Mouse (Mus musculus) CH12F3 (cell line): ENCODE results near the gene Det1.

Experiments
- in situ Hi-C: fragments of 300-500 bp; cut with MboI; formaldehyde crosslinking; loops from 2 replicates; pipeline ENCODE4 v1.14.3; 2020; ENCODE audit warnings: low sequenced_read_pairs

Gene Det1

GRCm38 (mm10) chr7:78855044-78855655 is 8.1 kb upstream of the Det1 start:
- in situ Hi-C loops = no loop called here

GRCm38 (mm10) chr7:78854051-78854450 is 7.0 kb upstream of the Det1 start:
- in situ Hi-C loops = no loop called here

DNA sequence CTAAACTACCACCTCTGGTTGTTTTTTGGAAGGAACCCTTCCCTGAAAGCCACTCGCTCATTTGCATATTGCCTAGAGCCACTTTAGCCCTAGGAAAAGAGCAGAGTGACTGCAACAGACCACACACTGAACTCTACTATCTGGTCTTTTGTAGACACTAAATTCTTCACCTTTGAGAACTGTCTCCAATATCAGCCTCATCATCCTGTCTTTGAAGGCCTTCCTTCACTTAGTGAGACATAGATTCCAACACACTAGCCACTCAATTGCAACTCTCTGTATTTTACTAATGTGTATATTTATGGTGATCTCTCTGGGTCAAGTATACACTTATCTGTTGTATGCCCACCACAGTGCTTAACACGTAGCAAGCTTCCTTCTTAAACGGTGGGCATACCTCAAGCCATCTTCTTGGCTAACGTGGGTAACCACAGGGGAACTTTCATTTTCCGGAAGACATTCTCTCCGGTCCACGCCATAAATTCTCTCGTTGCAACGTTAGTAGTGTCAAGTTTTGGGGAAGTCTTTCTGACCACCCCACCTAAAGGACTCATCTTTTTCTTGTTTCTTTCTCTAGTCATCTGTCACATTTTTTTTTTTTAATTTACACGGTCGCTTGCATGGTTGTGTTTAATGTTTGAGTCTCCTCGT is 872 bp downstream of the Det1 start:
- in situ Hi-C loops = no loop called here

DNA sequence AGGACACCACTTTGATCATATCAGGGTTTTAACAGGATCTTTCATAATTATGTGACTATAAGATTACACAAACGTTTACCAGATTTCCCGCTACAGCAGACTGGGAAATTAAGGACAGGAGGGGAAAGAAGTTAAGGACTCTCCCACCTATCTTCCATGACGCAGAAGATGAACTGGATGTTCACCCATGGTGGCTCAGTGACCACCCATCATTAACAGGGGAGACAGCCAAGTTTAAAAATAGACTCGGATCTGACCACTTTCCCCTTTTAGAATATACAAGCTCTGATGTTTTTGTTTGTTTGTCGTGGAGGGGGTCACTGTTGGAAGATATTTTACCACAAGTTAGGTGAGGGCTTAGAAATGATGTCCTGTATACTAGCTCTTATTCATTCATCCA is 5.5 kb downstream of the Det1 start:
- in situ Hi-C loops = no loop called here

DNA sequence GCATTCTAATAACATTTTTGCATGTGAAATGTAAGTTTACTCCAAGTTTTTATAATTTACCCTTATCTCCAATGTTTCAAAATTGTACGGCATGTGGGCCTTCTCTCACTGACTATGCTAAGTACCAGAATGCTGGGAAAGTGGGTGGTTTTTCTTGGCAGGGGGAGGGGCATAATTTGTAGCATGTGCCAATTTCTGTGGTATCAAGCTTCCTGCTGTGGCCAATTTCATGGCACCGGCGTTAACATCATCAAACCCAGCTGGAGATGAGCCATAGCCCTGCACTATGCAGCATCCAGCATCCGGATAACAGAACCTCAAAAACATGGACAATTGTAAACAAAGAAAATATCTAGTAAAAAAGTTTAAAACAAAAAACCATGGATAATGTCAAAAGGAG is 9.8 kb downstream of the Det1 start:
- in situ Hi-C loops = no loop called here

- in situ Hi-C loops = no loop called here
Measured at GRCm38 (mm10) chr7:78835656-78836055, 11.4 kb downstream of the Det1 start.

DNA sequence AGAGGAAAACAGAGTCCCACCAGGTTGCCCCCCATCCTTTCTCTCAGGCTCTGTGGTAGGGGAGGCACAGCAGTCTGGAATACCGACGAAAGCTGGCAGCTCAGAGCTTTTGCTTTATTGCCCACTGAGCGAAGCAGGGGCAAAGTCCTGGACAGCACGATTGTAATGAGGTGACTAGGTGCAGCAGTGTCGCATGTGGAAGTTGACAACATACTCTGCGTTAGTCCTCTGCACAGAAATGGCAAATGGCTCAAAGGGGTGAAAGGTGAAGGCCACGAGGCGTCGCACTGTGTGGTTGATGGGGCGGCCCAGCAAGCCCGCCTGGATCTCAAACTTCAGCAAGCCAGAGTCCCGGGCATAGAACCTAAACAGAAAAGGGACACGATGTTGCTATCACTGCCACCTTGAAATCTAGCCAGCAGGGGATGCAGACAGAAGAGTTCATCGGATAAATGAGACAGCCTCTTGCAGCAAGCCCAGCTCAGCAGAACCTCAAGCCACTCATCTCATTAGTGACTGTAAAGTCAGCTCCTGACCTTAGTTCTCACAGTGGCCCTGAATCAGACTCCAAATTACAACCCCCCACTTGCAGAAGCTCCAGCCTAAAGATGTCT is 19.2 kb downstream of the Det1 start:
- in situ Hi-C loops = no loop called here

GRCm38 (mm10) chr7:78826682-78827385 is 20.2 kb downstream of the Det1 start:
- in situ Hi-C loops = no loop called here

GRCm38 (mm10) chr7:78818336-78818735 is 28.7 kb downstream of the Det1 start:
- in situ Hi-C loops = no loop called here

DNA sequence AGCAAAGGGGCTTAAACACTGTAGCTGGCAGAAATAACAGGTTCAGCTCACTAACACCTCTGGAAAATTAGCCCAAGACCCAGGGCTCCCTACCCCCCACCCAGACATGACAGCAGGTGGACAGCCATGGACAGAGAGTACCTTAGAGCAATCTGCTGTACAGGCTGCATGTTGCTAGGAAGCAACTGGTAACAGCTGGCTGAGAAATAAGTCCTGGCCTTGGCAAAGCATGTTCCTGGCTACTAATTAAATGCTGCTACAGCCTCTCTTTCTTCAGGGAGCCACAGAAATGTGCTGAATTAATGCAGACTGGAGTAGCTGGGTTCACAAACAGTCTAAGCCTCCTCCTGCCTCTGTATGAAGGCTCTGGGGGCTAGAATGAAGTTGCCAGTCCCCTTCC is 32.3 kb downstream of the Det1 start:
- in situ Hi-C loops = no loop called here

GRCm38 (mm10) chr7:78813791-78814190 is 33.3 kb downstream of the Det1 start:
- in situ Hi-C loops = no loop called here

GRCm38 (mm10) chr7:78807192-78807591 is 39.9 kb downstream of the Det1 start:
- in situ Hi-C loops = no loop called here

DNA sequence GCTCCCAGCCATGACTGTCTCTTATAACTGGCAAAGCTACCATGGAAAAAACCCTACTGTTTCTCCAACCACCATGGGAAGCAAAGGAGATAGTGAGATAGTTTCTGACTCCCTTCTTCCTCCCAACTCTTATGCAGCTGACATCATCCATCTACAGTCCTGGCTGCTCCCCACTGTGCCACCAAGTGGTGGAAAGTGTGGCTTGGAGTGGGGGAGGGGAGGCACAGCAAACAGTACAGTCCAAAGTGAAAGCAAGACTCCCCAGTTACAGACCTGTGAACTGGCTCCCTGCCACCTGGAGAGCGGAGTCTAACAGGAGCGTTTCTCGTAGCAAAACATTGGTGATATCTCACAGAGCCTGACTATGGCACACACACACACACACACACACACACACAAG is 43.2 kb downstream of the Det1 start:
- in situ Hi-C loops = no loop called here

DNA sequence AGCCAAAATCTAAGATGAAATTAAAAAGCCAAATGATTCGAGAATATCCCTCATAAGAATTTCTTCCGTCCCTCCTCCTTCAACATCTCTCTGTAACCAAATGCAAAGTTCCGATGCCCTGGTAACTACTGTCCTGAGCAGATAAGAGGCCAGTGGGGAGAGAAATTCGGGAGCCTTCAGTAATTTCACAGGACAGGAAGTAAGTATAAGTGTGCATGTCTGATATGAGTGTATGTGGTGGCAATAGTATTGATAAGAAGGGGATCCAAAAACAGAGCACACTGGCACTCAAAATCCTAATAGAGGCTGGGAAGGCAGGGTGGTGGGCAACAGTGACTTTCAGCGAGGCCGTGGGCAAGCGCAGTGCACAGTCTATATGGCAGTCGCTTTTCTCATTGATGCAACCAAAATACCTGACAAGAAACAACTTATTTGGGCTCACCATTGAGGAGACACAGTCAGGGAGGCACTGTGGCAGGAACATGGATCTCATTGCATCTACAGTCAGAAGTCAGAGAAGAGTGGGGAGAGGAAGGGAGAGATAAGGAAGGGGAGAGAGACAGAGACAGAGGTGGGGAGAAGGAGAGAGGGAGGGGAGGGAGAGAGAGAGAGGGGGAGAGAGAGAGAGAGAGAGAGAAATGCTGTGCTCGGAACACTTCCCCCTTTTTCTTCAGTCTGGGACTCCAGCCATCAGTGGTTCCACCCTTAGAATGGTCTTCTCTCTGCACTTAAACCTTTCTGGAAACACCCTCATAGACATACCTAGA is 47.1 kb downstream of the Det1 start:
- in situ Hi-C loops = loop anchor here (25.0 kb wide), 1 partner anchor 562 kb away; no protein-coding TSS in a partner anchor

- in situ Hi-C loops = loop anchor here (25.0 kb wide), 1 partner anchor 564 kb away; no protein-coding TSS in a partner anchor
Measured at GRCm38 (mm10) chr7:78797843-78798455, 49.1 kb downstream of the Det1 start.

GRCm38 (mm10) chr7:78796624-78797023 is 50.4 kb downstream of the Det1 start:
- in situ Hi-C loops = loop anchor here (25.0 kb wide), 1 partner anchor 566 kb away; no protein-coding TSS in a partner anchor

- in situ Hi-C loops = loop anchor here (5.0 to 25.0 kb wide), 2 partner anchors 98 to 568 kb away; no protein-coding TSS in a partner anchor
Measured at GRCm38 (mm10) chr7:78794571-78795092, 52.4 kb downstream of the Det1 start.

GRCm38 (mm10) chr7:78793895-78794570 is 53.0 kb downstream of the Det1 start:
- in situ Hi-C loops = loop anchor here (5.0 to 25.0 kb wide), 2 partner anchors 98 to 568 kb away; no protein-coding TSS in a partner anchor
